Mouse (Mus musculus) cerebellum, postnatal 14 days (tissue): ENCODE measurements around the gene Dok3.
"Not testable (repeated sequence)": the region's sequence is repeated elsewhere in the genome, so short reads cannot be mapped to it uniquely, and the experiment has no call there.

Experiments
- DNase-seq, 2 experiments: peaks; one replicate each; pipeline ENCODE4 v3.0.0; 2021; ENCODE audit warnings: mixed read lengths in 2 of 2

Gene Dok3

DNA sequence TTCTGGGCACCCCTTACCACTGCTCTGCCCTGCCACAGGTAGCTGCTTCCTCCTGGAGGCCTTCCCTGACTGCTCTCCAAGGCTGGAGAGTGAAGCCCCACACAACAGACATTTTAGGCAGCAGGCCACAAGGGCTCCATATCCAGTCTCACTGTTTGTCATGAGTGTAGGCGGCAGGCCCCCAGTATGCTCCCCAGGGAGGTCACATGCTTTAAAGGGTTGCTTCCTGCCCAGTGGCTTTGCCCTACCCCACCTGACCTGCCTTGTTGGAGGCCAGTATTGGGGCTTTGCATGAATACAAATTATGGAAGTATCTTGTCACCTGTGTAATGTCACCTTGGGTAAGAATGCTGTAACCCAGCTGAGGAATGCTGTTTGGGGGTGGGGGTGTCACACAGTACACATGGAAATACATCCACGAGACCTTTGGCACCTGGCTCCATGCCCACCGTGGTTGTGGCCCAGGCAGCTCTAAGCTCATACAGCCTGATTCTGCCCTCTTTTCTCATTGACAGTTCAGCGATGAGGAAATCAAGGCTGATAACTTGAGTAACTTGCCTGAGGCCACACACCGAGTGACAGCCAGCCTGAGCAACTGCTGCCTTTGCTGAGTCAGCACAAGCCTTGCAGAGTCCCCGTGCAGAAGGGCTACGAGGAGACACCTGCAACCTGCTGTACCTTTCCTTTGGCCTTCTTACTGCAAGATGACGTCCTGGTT is at the start of gene Dok3:
Dok3 (minus strand) TSS at position 99 of the 718 bp plus-strand sequence.
- DNase-seq = no peak

DNA sequence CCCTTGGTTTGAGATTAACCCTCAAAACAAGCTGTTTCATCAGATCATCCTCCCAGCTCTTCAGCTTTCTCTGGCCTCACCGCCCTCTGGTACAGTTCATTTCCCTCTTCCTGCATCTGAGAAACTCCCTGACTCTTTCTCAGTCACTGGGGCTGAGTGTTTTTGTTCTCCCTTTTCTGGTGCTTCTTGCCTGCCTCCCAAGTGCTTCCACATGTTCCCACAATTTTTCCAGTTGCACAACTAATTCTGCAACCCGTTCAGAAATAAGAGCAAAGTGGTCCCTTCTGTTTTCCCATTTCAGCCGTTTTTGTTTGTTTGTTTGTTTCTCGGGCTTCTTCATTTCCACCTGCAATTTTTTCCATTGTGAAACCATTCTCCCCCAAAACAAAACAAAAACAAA is 49.0 kb upstream of the Dok3 start:
- DNase-seq = no peak

DNA sequence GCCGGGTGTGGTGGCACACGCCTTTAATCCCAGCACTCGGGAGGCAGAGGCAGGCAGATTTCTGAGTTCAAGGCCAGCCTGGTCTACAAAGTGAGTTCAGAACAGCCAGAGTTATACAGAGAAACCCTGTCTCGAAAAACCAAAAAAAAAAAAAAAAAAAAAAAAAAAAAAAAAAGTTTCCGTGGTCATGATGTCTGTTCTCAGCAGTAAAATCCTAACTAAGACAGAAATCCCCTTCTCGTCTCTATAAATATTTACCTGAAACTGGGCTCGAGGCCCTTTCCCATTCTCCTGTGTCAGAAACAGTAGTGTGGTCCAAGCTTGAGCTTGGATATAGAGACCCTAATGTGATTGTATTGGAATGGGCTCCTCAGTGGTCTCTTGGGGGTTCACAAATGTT is 47.8 kb upstream of the Dok3 start:
- not testable (repeated sequence) for DNase-seq

DNA sequence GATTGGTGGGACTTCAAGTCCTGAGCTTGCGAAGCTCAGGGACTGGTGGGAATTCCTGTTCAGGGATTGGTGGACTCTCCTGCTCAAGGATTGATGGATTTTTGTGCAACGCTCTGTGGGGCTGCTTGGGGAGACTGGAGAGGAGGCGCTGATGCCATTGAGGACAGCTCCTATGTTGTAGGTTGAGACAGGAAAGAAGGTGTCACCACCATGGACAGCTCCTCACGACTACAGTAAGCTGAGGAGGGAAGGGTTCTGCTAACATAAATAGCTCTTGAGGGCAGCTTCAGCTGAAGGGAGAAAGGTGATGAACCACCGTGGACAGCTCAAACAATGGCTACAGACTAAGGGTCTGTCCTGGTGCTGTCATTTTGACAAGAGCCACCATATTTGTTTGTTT is 46.8 kb upstream of the Dok3 start:
- DNase-seq = no peak

DNA sequence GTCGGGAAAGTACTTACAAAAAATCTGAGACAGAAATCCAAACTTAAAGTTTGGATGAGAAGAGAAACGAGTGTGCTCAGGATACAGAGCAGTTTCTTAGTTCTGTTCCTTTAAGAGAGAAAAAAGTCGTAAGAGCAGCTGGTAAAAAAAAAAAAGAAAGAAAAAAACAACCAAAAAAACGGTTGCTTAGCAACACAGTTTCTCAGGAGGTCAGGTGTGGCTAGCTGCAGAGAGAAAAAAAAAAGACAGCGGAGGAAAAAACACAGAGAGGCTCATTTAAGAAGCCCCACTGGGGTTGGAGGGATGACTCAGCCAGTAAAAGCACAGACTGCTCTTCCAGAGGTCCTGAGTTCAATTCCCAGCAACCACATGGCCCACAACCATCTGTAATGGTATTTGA is 45.2 kb upstream of the Dok3 start:
- no peak for DNase-seq

DNA sequence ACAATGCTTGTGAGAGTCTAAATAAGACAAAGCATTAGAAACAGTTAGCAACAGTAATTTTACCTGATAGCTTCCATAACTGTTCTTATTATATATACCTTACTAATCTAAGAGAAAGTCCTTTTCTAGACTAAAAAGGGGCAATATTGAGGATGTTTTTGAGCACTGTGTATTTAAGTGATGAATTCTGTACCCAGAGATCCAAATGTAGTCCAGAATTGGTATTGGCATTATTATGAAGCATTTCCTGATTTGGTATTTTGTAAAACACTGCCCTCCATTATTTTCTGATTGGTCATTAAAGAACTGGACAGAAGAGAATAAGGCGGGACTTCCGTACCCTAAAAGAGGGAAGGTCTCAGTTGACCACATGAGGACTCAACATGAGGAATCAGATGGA is 44.3 kb upstream of the Dok3 start, which contains the start of gene Tmed9:
Tmed9 (plus strand) TSS at position 301 of the 400 bp plus-strand sequence.
- no peak for DNase-seq

DNA sequence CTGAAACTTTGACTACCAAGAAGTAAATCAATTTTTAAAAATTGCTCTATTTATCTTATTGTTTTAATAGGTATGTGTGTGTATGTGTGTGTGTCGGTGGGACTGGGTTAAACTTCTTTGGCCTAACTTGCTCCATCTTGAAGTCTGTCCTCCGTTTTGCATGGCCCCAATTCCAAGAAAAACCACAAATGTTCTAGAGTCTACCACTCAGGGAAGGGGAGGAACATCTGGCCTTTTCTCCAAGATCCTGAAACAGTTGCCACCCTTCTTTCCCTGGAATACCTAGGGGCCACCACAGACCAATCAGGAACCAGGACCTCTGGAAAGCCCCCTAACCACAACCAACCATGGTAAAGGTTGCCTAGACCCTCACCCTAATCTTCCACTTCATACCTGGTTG is 42.9 kb upstream of the Dok3 start:
- DNase-seq = no peak

DNA sequence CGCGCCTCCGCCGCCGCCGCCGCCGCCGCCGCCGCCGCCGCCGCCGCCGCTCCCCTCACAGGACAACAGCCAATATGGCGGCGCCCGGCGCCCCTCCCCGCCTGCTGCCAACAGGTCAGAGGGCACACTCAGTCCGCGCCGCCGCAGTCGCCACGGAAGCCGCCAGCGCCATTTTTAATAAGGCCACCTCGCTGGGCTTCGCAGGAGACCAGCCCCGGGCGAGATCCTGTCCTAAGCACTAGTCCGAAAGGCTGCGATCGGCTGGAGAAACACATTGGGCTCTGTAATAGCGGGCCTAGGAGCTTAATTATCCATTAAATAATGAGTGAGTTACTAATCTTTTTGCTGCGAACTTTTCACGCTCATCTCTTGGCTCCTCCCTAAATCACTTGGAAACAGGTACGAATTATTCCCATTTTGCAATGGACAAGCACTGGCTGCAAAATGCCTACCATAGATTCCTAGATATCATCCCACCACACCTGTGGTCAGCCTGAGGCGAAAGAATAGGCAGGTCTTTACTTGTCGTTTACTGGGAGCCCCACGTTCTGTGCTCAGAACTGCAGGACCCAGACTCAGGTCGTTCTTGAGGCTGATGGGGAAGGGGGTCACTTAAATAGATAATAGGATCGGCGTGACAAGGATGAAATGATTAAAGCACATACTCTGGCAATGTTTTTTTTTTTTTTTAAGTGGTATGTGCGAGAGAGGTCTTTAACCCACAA is 42.1 kb upstream of the Dok3 start, which contains the start of gene Fam193b:
Fam193b (minus strand) TSS at position 94 of the 725 bp plus-strand sequence.
- peak; percentile 97 to 98 for DNase-seq

DNA sequence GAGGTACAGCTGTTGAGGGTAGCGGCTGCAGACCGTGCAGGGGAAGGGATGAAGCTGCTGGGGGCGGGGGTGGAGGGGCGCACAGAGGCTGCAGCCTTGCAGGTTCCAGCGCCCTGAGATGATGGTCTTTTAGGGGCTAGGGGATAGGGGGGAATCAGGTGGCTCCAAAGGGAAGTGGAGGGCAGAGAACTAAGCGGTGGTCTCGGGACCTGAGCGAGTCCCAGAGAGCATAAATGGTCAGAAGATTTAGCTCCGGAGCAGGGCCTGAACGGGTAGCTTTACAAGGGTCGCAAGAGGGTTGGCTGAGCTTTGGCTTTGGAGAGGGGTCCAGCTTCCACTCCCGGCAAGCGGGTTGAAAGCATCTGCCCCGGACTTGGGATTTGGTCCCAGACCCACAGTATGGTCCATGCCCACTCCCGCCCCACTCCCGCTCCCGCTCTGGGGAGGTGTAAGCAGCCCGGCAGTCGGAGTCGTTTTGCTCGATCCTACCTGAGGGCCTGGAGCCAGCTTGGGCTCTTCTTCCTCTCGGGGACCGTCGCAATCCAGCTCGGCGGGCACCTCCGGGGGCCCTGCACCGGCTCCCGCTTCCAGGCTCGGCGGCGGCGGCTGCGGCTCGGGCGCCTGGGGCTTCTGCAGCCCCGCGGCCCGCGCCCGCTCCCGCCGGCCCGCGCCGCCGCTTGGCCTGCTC is 41.3 kb upstream of the Dok3 start:
- DNase-seq = peak; percentile 73 to 77

DNA sequence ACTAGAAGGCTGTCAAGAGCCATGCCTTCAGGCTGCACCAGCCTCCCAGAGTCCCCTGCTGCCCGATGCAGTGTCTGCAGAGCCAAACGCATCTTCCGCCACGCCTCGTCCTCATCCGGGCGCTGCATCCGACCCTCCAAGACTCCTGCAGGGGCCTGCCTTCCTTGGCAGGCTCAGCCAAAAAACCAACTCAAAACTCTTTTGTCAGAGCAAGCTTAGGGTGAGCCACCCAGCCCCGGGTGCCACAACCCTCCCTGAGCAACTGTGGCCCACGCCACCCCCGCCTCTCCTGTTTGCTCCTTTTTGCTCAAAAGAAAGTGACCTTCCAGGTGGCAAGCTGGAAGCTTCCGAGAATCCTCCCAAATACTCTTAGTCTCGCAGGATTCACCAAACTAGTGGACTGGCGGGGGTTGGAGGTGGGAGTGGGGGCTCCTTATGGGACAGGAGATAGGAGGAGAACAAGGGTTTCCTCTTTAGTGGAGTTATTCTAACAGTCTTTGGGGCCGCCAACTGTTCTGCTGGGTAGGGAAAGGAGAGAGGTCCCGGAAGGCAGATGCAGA is 40.7 kb upstream of the Dok3 start:
- DNase-seq = peak; percentile 48 to 59

DNA sequence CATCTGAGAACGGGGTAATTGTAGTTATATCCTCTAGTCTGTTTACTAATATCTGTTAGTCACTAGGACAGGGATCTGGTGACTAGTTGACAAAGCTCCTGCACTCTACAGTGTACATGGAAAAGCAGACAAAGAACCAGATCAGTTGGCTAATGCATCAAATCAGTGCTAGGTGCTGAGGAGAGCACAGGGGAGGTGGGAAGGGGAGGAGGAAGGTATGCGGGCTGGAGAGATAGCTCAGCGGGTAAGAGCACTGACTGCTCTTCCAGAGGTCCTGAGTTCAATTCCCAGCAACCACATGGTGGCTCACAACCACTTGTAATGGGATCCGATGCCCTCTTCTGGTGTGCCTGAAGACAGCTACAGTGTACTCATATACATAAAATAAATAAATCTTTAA is 39.4 kb upstream of the Dok3 start:
- not testable (repeated sequence) for DNase-seq

DNA sequence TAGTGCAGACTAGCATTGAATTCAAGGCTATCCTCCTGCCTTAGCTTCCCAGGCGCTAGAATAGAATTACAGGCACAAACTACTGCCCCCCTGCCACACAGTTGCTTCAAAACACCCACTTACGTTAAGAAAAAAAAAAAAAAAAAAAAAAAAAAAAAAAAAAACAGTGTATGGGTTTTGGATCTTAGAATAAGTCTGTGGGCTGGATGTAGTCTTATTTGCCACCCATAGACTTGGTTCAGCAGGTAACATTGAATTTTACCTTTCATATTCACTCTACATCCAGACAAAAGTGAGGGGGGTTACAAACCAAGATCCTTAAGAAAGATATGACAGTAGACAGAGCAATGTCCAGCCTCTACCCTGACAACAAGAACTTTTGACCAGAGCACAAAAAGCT is 38.9 kb upstream of the Dok3 start:
- no peak for DNase-seq

DNA sequence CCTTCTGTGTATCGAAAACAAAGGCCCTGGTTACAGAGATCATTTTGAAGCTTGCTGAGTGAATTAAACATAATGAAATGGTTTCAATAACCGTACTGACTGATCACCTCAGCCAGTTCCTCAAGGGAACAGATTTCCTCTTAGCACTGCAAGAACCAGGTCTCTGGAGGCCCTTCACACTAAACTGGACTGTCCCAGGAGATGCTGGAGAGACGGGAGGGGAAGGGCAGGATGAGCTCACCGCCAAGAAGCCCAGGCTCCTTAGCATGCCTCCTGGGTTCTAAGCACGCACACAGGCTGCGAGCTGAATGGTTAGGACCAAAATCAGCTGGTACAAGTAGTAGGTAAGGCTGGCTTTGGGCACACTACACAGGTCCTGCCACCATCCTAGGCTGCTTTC is 37.9 kb upstream of the Dok3 start:
- no peak for DNase-seq

DNA sequence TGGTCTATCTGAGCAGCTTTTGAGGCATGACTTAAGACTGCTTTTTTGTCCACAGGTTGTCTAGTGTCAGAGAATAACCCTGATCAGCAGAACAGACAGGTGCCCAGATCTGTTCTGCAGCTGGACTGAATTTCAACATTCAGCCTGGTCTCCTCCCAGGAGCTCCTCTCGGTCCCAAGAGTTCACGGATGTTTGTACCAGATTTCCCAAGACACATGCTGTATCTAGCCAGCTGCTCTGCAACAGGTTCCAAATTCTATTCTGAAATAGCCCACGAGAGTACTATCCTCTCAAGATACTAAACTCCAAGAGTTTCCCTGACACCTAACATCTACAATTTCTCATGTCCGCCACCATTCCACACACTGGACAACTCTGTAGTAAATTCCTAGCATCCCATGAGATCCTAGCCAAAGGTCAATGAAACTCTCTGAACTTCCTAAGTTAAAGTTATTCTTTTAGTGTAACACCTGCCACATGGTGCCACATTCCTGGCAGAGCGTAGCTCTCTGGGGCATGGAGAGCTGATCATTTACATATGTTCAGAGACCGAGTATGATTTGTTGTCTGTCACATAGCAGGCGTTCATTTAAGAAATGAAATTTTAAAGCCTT is 34.3 kb upstream of the Dok3 start:
- DNase-seq = no peak

DNA sequence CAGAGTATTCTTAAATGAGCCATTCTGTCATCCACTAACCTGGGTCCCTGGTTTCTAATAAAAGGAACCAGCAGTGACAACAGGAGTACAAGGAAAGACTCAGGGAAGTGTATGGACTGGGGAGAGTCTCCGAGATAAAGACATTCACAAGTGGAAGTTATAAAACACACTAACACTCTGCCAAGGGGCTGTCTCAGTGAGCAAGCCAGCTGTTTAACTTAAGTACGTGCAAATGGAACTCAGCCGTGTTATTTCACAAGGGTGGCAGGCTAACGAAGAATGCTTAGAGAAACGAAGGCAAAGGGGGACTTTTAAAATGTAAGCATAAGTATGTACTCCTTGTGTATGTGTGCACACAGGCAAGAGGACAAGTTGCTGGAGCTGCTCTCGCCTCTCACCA is 28.4 kb upstream of the Dok3 start:
- DNase-seq = no peak

DNA sequence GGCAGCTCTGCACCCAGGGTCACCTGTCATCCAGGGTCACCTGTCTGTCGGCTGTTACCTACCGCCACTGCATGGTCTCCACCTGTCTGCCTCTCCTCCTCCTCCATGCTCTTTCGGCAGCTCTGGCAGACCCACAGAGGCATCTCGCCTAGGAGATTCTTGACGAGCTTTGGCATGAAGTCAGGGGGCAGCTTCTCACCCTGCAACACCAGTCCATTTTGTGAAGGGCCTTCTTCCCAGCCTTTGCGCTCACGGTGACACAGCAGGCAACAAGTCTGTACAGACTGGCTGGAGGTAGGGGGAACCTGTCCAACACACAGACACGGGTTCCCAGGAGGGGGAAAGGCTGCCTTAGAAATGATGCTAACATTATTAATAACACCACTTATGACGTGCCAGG is 26.8 kb upstream of the Dok3 start:
- no peak for DNase-seq

DNA sequence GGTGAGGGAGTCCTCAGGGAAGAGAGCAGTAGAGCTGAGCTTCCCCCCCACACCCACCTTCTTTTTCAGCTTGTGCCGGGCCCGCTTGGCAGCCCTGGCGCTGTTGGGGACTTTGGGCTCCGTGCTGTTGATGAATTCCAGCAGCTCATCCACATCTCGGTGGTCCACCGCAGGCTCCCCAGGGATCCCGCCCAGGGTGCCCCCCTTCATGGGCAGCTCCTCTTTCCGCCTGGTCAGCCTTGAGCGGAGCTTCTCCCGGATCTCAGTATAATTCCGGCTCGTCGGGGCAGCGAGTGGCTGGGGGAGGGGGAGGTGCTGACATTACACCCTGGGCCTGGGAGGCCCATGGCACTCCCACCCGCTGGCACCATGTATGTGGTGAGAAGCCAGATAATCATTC is 20.0 kb upstream of the Dok3 start:
- DNase-seq = no peak

DNA sequence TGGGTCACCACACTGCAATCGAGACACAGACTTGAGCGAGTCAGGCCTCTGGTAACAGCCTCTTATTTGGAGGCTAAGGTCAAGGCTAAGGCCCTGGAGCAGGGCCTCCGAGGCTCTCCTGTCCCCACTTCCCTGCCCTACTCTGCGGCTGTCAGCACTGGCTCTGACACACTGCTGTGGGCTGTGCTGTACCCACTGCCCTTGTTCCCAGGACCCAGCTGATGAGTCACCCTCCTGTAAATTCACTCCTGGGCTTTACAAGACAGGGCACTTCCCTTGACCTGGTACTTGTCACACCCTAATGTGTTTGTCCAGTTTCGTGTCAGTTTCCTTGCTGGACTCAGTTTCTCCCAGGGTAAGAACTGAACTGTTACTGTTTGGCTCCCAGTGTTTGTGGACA is 19.3 kb upstream of the Dok3 start:
- no peak for DNase-seq

DNA sequence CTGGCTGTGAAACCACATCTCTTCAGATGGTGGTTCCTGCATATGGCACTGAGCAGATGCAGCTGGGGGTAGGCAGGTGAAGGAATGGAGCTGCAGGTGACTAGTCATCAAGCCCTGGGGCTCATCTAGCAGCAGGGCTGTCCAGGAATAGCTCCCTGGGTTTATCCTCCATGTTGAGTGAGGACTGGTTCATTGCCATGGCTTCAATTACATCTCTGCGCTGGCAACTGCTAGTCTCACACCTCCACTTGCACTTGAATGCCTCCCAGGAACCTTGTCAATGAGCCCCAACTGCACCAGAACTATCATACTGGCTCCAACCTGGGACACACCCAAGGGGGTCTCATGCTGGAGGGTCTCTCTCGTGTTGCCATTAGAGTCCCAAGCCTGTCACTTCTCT is 18.8 kb upstream of the Dok3 start:
- DNase-seq = no peak

DNA sequence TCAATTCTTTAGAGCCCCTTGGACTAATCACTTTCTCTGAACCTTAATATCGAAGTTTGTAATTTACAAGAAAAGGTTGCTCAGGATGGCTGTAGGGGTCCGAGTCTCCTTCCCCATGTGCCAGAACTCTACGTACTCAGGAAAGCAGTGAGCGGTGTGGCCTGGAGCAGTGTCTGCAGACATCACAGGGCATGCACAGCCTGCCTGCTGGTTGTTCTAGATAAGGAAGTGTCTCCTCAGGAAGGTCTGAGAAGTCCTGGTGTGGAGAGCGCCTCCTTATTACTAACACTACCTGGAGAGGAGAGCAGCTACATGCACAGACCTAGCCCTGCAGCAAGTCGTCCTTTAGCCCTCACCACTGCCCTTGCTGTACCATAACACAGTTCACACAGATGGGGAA is 15.7 kb upstream of the Dok3 start:
- no peak for DNase-seq

DNA sequence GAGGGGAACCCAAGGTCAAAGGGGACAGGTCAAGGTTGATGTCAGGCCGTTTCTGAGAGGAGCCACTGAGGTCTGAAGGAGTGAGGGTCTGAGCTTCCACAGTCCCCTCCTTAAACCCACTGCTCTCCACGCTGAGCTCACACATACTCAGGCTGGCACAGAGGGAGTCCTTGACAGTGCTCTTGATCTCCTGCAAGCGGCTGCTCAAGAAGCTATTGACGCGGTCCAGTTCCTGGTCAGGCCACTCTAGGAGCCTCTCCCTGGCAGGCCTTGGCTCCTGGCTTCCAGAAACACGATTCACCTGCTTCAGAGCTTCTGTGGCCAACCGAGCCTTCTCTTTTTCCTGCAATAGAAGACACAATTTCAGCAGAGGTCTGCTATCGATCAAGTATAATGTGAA is 14.4 kb upstream of the Dok3 start:
- DNase-seq = no peak

DNA sequence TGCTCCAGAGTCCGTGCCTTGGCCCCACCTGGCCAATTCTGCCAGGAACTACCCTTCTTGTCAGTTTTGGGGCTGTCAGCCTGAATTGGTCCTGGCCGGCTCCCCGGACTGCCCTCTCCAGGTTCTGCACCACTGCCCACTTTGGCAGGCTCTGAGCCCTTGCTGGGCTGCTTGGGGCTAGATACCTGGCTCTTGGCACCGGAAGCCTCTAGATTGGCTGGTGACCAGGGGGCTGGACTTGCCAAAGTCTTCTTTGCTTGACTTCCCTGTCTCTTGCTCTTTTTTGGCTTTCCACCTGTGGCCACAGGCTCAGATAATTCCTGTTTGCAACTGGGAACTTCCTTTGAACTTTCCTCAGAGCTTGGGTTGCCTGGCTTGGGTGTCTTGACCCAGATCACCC is 13.8 kb upstream of the Dok3 start:
- peak; percentile 37 to 50 for DNase-seq

DNA sequence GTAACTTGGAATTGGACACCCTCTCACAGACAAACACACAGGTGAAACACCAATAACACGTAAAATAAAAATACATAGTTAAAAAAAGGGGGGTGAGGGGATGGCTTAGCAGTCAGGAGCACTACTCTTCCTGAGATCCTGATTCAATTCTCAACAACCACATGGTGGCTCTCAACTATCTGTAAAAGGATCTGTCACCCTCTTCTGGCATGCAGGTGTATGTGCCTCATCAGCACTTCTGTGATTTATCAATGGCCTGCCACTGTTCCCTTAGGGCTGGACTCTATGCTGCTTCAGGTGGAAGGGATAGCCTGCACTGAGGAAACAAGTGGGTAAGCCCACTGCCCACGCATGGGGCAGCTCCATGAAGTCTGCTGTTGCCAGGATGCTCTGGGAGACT is 11.8 kb upstream of the Dok3 start:
- peak; percentile 55 to 58 for DNase-seq
